Mouse (Mus musculus) brain, adult 2 months (tissue): ENCODE data around the gene Zfr2.

ENCODE experiments used
- DNase-seq: peaks from one replicate; pipeline ENCODE4 v3.0.0; 2011; ENCODE audit warnings: low read depth, low spot score

Gene Zfr2

GRCm38 (mm10) chr10:81287513-81288157, 54.7 kb downstream of the Zfr2 start:
- DNase-seq: peak; percentile 66

DNA sequence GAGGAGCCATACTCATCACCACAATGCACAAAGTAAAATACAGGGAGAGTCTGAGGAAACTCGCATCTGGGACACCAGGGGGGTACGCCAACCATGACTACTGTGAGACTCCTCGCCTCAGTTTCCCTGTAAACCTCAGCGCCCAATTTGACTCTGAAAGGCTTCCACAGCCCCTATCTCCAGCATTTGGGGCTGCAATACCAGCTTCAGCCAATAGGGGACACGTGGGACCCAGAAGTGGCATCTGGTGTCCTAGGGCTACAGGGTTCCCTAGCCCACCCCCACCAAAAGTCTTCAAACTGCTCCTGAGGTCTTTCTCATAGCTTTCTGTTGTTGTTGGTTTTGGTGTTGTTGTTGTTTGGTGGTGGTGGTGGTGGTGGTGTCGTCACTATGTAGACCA, 55.6 kb downstream of the Zfr2 start:
- DNase-seq: no peak

GRCm38 (mm10) chr10:81289278-81289677, 56.3 kb downstream of the Zfr2 start:
- DNase-seq: peak; percentile 81

DNA sequence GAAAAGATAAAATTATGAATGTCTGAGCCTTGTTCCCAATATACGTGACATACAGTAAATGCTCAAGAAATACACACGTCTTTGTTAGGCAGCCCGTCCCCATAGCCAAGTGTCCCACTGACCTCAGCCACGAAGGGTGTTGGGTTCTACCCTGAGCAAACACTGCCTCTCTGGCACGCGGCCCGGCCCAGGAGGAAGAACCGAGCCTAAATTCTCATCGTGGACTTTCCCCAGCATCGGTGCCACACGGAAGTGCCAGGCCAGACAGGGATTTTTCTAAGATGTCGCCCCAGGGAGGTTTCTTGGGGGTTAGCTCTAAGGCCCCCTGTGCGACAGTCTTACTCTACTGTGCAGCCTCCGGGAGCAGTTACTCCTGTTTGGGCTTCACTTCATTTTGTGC, 56.9 kb downstream of the Zfr2 start:
- no peak for DNase-seq

DNA sequence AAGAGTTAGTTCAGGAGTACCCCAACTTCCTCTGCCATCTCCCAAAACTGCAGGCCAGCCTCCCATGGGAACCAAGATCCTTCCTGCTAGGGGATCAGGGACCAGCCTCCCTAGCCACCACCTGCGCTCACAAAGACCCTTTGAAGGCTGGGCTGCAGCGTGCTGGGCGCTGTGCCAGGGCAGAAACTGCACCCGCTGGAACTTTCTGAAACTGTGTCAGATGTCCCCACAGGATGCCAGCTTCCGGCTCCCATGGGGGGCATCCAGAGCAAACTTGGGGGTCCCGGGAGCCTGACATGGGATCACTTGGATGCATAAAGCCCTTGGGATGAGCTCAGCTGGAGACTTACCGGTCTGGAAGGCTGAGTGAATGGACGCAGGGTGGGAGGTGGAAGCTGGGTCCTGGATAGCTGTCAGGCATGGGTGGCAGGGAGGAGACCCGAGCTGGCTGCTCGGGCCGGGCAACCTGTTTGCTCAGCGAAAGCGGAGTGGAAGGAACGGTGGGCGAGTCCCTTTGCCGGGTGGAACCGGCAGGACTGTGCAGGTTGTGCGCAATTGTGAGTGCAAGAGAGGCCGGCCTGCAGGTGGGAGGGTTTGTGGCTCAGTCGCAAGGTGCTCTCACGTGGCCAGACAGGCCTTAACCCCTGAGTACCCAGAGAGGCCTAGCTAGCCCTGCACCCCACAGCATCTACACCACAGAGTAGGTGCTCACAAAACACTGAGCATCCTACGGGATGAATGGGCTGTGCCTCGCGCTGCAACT, 57.9 kb downstream of the Zfr2 start:
- DNase-seq: no peak

GRCm38 (mm10) chr10:81291511-81292104, 58.7 kb downstream of the Zfr2 start, which contains the start of gene Tjp3:
Tjp3 (minus strand) TSS chr10:81291581.
- DNase-seq: no peak

GRCm38 (mm10) chr10:81292554-81293333, 59.8 kb downstream of the Zfr2 start, which contains the start of gene Pip5k1c:
Pip5k1c (plus strand) TSS chr10:81292963.
- peak; percentile 100 for DNase-seq

- no peak for DNase-seq
Measured at GRCm38 (mm10) chr10:81293334-81294030, 60.5 kb downstream of the Zfr2 start.

- DNase-seq: peak; percentile 93
Measured at GRCm38 (mm10) chr10:81294442-81294841, 61.5 kb downstream of the Zfr2 start.

DNA sequence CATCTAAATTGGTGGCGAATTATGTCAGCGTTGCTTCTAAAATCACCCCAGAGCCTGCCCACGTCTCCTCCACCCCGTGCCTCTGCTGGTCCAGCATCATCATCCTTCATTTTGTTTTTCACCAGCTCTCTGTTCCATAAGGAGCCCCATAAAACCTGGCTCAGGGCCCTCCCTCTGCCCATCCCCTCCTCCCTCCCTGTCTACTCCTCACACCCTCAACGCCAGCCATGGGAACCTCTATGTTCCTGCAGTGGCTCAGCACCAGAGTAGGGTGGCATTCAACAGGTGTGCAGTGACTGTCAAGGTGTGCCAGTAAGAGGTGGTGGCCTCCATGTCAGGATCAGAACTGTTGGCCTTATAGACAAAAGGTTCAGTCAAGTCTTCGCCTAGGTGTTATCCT, 62.2 kb downstream of the Zfr2 start:
- DNase-seq: peak; percentile 75

- no peak for DNase-seq
Measured at GRCm38 (mm10) chr10:81297246-81297645, 64.3 kb downstream of the Zfr2 start.

DNA sequence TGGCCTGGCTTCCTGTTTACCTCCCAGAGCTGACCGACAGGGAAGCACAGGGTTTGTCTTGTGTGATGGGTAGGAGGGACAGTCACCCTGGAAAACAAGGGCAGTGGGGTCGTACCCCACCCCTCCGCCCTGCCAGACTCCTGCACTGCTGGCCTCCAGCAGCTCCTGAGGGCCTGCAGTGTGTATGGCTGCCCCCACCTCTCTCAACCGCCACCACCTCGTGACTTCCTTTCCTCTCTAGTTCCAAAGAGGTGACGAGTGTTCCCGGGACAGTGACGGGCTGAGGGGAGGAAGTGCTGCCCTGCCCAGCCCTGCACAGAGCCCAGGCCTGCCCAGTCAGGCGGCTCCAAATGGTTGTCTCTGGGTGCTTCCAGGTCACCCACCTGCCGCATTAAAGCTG, 64.9 kb downstream of the Zfr2 start:
- no peak for DNase-seq

- DNase-seq: peak; percentile 90
Measured at GRCm38 (mm10) chr10:81298369-81299100, 65.6 kb downstream of the Zfr2 start.

DNA sequence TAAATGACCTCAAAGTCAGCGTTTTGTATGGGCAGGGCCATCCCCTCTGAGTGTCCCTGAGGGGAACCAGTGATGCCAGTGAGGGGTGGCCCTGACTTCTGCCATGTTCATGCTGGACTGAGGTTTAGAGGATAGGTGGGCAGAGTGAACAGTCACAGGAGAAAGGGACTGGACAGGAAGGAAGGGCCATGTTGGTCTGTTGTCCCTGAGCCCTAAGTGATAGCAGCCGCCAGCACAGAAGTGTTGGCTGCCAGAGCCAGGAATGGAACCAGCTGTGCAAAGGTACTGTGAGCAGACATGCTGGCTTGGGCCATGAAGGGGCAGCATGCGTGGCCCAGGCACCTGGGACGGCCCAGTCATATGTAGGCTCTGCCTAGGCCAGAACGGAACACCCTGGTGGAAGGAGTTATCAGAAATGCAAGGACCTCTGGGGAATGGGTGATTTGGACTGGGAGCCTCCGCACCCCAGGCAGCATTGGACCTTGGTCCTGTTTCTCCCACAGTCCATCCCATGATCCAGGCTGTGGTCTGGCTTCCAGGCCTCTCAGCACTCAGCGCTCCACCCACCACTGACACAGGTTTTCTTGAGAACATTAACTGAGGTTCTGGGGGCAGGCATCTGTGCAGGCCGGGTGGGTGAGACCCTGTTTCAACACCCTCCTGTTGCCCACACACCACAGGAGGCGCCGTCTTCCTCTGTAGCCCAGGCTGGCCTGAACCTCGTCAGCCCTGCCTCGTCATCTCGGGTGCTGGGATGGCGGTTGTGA, 66.8 kb downstream of the Zfr2 start:
- DNase-seq: no peak

DNA sequence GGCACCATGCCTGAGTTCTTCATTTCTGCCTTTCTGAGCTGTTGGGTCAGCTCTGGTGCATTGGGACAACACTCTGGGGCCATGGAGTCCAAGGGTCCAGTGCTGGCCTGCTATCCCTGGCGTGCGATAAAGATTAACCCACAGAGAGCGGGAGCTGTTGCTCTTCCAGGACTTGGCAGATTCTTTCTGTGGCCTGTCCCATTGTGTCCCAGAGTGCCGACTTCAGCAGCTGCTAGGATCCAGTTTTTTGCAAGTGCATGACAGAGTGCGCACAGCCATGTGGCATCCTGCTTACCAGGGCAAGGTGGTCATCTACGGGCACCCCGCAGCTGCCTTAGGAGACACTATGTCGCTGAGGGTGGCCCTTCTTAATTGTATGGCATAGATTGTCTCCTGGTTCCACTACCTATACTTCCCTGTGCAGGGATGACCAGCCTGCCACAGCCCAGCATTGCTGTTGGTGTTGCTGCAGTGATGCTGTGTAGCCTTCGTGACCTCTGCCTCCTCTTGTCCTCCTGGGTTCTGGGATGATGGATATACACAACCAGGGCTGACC, 67.5 kb downstream of the Zfr2 start:
- no peak for DNase-seq

- DNase-seq: peak; percentile 87
Measured at GRCm38 (mm10) chr10:81301321-81301720, 68.4 kb downstream of the Zfr2 start.
